Mouse (Mus musculus): ENCODE results near the gene Ltbp2. TPM values are rescaled to one million over a fixed set of nuclear protein-coding genes. Genes with fewer than 3 reads are reported as not detected.

The Ltbp2 gene
- polyA plus RNA-seq, 2 experiments: 5.2 to 12.3 TPM

DNA sequence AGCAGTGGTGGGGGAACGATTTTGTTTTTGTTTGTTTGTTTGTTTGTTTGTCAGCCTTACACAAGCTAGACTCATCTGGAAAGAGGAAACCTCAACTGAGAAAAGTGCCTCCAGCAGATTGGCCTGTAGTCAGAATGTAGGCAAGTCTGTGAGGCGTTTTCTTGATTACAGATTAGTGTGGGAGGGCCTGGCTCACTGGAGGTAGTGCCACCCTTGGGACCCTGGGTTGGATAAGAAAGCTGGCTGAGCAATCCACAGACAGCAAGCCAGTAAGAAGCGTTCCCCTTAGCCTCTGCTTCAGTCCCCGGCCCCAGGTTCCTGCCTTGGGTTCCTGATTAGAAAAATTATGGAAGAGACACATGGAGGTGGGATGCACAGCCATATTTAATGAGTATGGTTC lies 36.4 kb downstream of the Ltbp2 start:
- no peak overlapping the region for H3K27ac ChIP-seq (replicated peaks; ENCODE audit: low read depth, low read length)
- no peaks in the 10 kb centered on the region for H3K36me3 ChIP-seq (ENCODE audit: control insufficient read depth, insufficient read depth, low read length)
- no peak overlapping the region for H3K4me3 ChIP-seq (replicated peaks; ENCODE audit: low read length)
- H3K9ac ChIP-seq (ENCODE audit: low read depth, low read length, severe bottlenecking): no peak overlapping the region
- TF ChIP-seq POLR2A (IDR thresholded peaks at IDR 0.05; ENCODE audit: borderline replicate concordance, extremely low read depth, insufficient read depth, insufficient read length): no peak
- DNase-seq (ENCODE audit: low spot score) (no peak), ATAC-seq (ENCODE audit: low FRiP score, low read depth) (no peak)
- no peak overlapping the region for H3K4me2 ChIP-seq (replicated peaks; ENCODE audit: low read depth, low read length, severe bottlenecking)
- H3K4me1 ChIP-seq (ENCODE audit: control insufficient read depth, insufficient read depth, low read length): peaks cover 37% of the 10 kb centered on the region
- 72% methylated on average over 4 of the region's 4 CpGs for WGBS
- no peaks in the 10 kb centered on the region for H3K27me3 ChIP-seq (ENCODE audit: control insufficient read depth, insufficient read depth, low read length)
- H3K9me3 ChIP-seq (ENCODE audit: control insufficient read depth, low read length): no peaks in the 10 kb centered on the region

DNA sequence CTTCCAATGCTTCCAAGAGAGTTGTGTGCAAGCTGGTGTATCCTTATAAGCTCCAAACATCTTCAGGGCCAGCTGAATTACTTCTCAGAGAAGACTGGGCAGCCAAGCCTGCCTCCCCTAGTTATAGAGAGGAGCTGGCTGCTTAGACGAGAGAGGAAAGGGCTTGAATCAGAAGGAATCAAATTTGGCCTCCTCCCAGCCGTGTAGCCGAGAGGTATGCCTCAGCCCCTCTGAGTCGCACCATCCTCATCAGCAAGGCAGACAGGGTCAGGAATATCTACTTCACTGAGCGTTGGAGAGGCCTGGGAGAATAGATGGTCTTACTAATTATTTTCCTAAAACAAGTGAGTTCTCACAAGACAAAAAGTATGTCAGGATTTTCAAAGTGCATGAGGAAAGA lies 40.7 kb downstream of the Ltbp2 start:
- H3K4me3 ChIP-seq (replicated peaks; ENCODE audit: low read length): no peak overlapping the region
- WGBS: 83% methylated on average over 5 of the region's 5 CpGs
- ATAC-seq (ENCODE audit: low FRiP score, low read depth) (no peak), DNase-seq (ENCODE audit: low spot score) (no peak)
- H3K36me3 ChIP-seq (ENCODE audit: control insufficient read depth, insufficient read depth, low read length): no peaks in the 10 kb centered on the region
- H3K27ac ChIP-seq (replicated peaks; ENCODE audit: low read depth, low read length): no peak overlapping the region
- H3K27me3 ChIP-seq (ENCODE audit: control insufficient read depth, insufficient read depth, low read length): no peaks in the 10 kb centered on the region
- H3K4me1 ChIP-seq (ENCODE audit: control insufficient read depth, insufficient read depth, low read length): peaks cover 3% of the 10 kb centered on the region; the same call in 1 of the 2 replicates
- H3K9me3 ChIP-seq (ENCODE audit: control insufficient read depth, low read length): no peaks in the 10 kb centered on the region
- H3K4me2 ChIP-seq (replicated peaks; ENCODE audit: low read depth, low read length, severe bottlenecking): no peak overlapping the region
- H3K9ac ChIP-seq (ENCODE audit: low read depth, low read length, severe bottlenecking): no peak overlapping the region
- no peak for TF ChIP-seq POLR2A (IDR thresholded peaks at IDR 0.05; ENCODE audit: borderline replicate concordance, extremely low read depth, insufficient read depth, insufficient read length)

DNA sequence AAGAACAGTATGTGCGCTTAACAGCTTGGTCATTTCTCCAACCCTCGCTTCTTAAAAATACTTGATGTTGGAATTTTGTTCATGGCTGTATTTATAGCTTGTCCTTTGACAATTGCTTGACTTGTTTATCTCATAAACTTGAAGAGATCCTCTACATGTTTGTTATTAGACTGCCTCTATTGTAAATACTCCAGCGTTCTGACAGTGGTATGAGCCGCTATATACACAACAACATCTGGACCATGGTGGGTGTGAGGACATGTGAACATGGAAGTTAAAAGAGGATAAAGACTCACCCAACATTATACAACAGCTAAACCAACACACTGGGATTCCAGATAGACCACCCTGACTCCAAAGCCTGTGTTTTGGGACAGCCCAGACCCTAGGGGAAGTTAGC lies 41.6 kb downstream of the Ltbp2 start:
- WGBS: 91% methylated on average over 4 of the region's 4 CpGs
- Histone ChIP-seq H3K4me3 (replicated peaks; ENCODE audit: low read length) (no peak overlapping the region), H3K4me1 (ENCODE audit: control insufficient read depth, insufficient read depth, low read length) (no peaks in the 10 kb centered on the region), H3K27ac (replicated peaks; ENCODE audit: low read depth, low read length) (no peak overlapping the region), H3K9ac (ENCODE audit: low read depth, low read length, severe bottlenecking) (no peak overlapping the region), H3K36me3 (ENCODE audit: control insufficient read depth, insufficient read depth, low read length) (no peaks in the 10 kb centered on the region), H3K9me3 (ENCODE audit: control insufficient read depth, low read length) (no peaks in the 10 kb centered on the region), H3K27me3 (ENCODE audit: control insufficient read depth, insufficient read depth, low read length) (no peaks in the 10 kb centered on the region), H3K4me2 (replicated peaks; ENCODE audit: low read depth, low read length, severe bottlenecking) (no peak overlapping the region)
- TF ChIP-seq POLR2A (IDR thresholded peaks at IDR 0.05; ENCODE audit: borderline replicate concordance, extremely low read depth, insufficient read depth, insufficient read length): no peak
- no peak for ATAC-seq (ENCODE audit: low FRiP score, low read depth)
- DNase-seq (ENCODE audit: low spot score): no peak

DNA sequence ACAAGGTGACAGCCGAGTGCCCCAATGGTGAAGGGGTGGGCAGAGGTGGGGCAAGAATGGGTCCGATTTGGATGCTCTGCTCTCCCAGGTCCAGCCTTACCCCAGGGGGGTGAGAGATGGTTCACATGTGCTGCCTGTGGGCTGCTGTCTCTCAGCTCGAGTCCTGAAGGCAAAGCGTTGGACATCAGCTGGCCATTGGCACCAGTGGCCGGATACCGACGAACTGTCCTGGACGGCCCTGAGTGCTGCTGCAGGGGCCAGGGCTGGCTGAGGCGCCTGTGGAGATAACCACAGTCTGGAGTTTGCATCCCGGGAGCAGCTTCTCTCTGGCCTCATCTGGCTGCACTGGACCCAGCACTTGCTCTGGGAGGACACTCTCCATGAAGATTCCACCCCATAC lies 44.7 kb downstream of the Ltbp2 start:
- Histone ChIP-seq H3K36me3 (ENCODE audit: control insufficient read depth, insufficient read depth, low read length) (no peaks in the 10 kb centered on the region), H3K9me3 (ENCODE audit: control insufficient read depth, low read length) (no peaks in the 10 kb centered on the region), H3K4me3 (replicated peaks; ENCODE audit: low read length) (no peak overlapping the region), H3K4me2 (replicated peaks; ENCODE audit: low read depth, low read length, severe bottlenecking) (no peak overlapping the region), H3K27me3 (ENCODE audit: control insufficient read depth, insufficient read depth, low read length) (no peaks in the 10 kb centered on the region), H3K4me1 (ENCODE audit: control insufficient read depth, insufficient read depth, low read length) (0 out of 2 replicates have a peak, but pooled peaks cover 7% of the 10 kb centered on the region), H3K9ac (ENCODE audit: low read depth, low read length, severe bottlenecking) (no peak overlapping the region), H3K27ac (replicated peaks; ENCODE audit: low read depth, low read length) (no peak overlapping the region)
- no peak for TF ChIP-seq POLR2A (IDR thresholded peaks at IDR 0.05; ENCODE audit: borderline replicate concordance, extremely low read depth, insufficient read depth, insufficient read length)
- 82% methylated on average over 10 of the region's 10 CpGs for WGBS
- DNase-seq (ENCODE audit: low spot score) (no peak), ATAC-seq (ENCODE audit: low FRiP score, low read depth) (no peak)

DNA sequence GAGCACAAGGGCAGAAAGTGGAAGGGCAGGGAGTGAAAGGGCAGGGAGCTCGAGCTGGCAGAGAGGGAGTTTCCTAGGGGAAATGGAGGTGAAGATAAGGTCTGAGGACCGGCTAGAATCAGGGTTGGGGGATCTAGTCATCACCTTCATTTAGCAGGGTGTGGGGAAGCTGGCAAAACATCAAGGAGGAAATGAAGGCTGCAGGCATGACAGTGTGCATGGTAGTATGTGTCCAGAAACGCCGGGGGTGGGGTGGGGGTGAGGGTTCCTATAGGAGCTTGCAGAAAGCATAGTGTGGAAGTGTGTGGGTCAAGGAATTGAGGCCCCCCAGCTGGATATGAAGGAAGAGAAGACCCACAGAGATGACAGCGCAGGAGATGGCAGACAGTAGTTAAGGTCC lies 45.2 kb downstream of the Ltbp2 start:
- 73% methylated on average over 5 of the region's 5 CpGs for WGBS
- no peak overlapping the region for H3K9ac ChIP-seq (ENCODE audit: low read depth, low read length, severe bottlenecking)
- H3K36me3 ChIP-seq (ENCODE audit: control insufficient read depth, insufficient read depth, low read length): no peaks in the 10 kb centered on the region
- no peaks in the 10 kb centered on the region for H3K27me3 ChIP-seq (ENCODE audit: control insufficient read depth, insufficient read depth, low read length)
- H3K9me3 ChIP-seq (ENCODE audit: control insufficient read depth, low read length): no peaks in the 10 kb centered on the region
- DNase-seq (ENCODE audit: low spot score): no peak
- no peak overlapping the region for H3K4me2 ChIP-seq (replicated peaks; ENCODE audit: low read depth, low read length, severe bottlenecking)
- no peak overlapping the region for H3K27ac ChIP-seq (replicated peaks; ENCODE audit: low read depth, low read length)
- TF ChIP-seq POLR2A (IDR thresholded peaks at IDR 0.05; ENCODE audit: borderline replicate concordance, extremely low read depth, insufficient read depth, insufficient read length): no peak
- no peak overlapping the region for H3K4me3 ChIP-seq (replicated peaks; ENCODE audit: low read length)
- ATAC-seq (ENCODE audit: low FRiP score, low read depth): no peak
- 0 out of 2 replicates have a peak, but pooled peaks cover 7% of the 10 kb centered on the region for H3K4me1 ChIP-seq (ENCODE audit: control insufficient read depth, insufficient read depth, low read length)

DNA sequence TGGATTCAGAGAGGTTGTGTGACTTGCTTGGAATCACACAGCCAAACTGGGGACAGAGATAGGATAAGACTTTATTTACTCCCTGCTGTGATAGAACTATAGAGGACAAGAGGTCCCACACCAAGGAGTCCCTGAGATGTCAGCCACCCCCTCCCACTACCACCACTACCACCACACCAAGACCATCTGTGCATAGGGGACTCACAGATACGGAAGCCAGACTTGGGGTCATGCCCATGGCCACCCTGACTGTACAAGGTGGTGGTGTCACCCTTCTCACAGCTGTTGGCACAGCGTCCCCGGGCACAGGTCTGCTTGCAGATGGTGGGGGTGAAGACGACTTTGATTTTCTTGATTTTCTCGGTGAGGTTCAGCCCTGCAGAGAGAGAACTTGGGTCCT lies 45.9 kb downstream of the Ltbp2 start:
- Histone ChIP-seq H3K4me2 (replicated peaks; ENCODE audit: low read depth, low read length, severe bottlenecking) (no peak overlapping the region), H3K4me1 (ENCODE audit: control insufficient read depth, insufficient read depth, low read length) (0 out of 2 replicates have a peak, but pooled peaks cover 7% of the 10 kb centered on the region), H3K4me3 (replicated peaks; ENCODE audit: low read length) (no peak overlapping the region), H3K9ac (ENCODE audit: low read depth, low read length, severe bottlenecking) (no peak overlapping the region), H3K27me3 (ENCODE audit: control insufficient read depth, insufficient read depth, low read length) (no peaks in the 10 kb centered on the region), H3K27ac (replicated peaks; ENCODE audit: low read depth, low read length) (no peak overlapping the region), H3K36me3 (ENCODE audit: control insufficient read depth, insufficient read depth, low read length) (no peaks in the 10 kb centered on the region), H3K9me3 (ENCODE audit: control insufficient read depth, low read length) (no peaks in the 10 kb centered on the region)
- 82% methylated on average over 5 of the region's 5 CpGs for WGBS
- TF ChIP-seq POLR2A (IDR thresholded peaks at IDR 0.05; ENCODE audit: borderline replicate concordance, extremely low read depth, insufficient read depth, insufficient read length): no peak
- ATAC-seq (ENCODE audit: low FRiP score, low read depth) (no peak), DNase-seq (ENCODE audit: low spot score) (no peak)
